Mouse (Mus musculus) layer of hippocampus, postnatal 14 days (tissue): Measurements from ENCODE around the gene Fgf6. TPM values are rescaled to one million over a fixed set of nuclear protein-coding genes. Genes with fewer than 3 reads are reported as not detected.

Experiments
- total RNA-seq, 2 experiments: library from RNA; stranded (reverse); gene quantifications; 2 replicates each; pipeline ENCODE4 v1.2.3; 2021

The Fgf6 gene
- total RNA-seq, 2 experiments from 2014 or later, result not detected

Other genes with a start within 250 kb of the Fgf6 start
- gene Ndufa9, start 166.4 kb upstream of the Fgf6 start, total RNA-seq, result 100 to 1,000 TPM; 162 to 163 TPM
- gene Akap3, start 162.5 kb upstream of the Fgf6 start, total RNA-seq, result under 1 TPM; 0.12 to 0.21 TPM
- under 1 TPM; 0.30 to 0.50 TPM for gene Dyrk4, start 93.7 kb upstream of the Fgf6 start, total RNA-seq
- gene Rad51ap1, start 76.0 kb upstream of the Fgf6 start, total RNA-seq, result 1 to 10 TPM; 3.0 to 3.5 TPM
- gene D6Wsu163e, start 75.6 kb upstream of the Fgf6 start, total RNA-seq, result 10 to 100 TPM; 38.3 to 42.9 TPM
- gene Fgf23, start 57.3 kb downstream of the Fgf6 start, total RNA-seq, result under 1 TPM in 1 of 2 experiments, not detected in 1; 0.69 TPM
- 10 to 100 TPM; 30.6 to 36.6 TPM for gene Tigar, start 94.0 kb downstream of the Fgf6 start, total RNA-seq
- gene Ccnd2, start 136.6 kb downstream of the Fgf6 start, total RNA-seq, result 100 to 1,000 TPM; 174 to 210 TPM